Mouse (Mus musculus) lung, postnatal 25 days (tissue): ENCODE data around the gene Ociad1.
"Not testable (repeated sequence)": the region's sequence is repeated elsewhere in the genome, so short reads cannot be mapped to it uniquely, and the experiment has no call there.

Experiments
- DNase-seq: peaks from one replicate; pipeline ENCODE4 v3.0.0; 2022; ENCODE audit warnings: low spot score

Ociad1 gene

DNA sequence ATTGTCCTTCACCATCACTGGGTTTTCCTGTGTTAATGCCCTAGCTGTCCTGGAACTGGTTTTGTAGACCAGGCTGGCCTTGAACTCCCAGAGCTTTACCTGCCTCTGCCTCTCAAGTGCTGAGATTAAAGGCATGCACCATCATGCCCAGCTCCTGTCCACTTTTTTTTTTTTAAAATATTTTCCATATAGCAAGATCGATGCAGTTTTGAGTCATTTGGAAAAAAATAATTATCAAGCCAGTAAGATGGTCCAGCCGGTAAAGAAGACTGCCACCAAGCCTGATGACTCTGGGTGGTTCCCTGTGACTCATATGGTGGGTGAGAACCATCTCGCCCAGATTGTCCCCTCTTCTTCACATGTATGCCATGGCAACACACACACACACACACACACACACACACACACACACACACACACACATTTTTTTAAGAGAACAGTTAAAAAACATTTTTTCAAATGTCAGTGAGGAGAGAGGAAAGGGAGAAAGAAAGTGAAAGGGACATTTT lies 7.1 kb upstream of the Ociad1 start:
- no peak for DNase-seq

DNA sequence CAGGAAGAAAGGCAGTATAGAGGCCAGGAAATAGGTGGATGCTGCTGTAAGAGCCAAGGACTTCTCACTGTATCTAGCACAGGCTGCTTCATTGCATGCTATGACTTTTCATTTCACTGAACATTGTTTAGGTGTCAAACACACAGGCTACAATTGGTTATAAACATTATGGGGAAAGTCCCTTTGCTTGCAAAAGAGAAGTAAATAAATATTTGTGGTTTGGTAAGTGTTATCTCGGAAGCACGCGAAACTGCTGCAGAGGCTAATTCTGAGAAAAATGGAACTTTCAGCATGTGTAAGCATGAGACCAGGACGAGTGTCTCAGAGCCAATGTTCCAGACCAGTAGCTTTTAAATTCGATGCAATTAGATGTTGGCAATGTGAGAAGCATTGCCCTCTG lies 6.0 kb upstream of the Ociad1 start:
- no peak for DNase-seq

- no peak for DNase-seq
Measured at GRCm38 (mm10) chr5:73289900-73290299, 2.7 kb upstream of the Ociad1 start.

GRCm38 (mm10) chr5:73293458-73293827 lies 859 bp downstream of the Ociad1 start:
- no peak for DNase-seq

DNA sequence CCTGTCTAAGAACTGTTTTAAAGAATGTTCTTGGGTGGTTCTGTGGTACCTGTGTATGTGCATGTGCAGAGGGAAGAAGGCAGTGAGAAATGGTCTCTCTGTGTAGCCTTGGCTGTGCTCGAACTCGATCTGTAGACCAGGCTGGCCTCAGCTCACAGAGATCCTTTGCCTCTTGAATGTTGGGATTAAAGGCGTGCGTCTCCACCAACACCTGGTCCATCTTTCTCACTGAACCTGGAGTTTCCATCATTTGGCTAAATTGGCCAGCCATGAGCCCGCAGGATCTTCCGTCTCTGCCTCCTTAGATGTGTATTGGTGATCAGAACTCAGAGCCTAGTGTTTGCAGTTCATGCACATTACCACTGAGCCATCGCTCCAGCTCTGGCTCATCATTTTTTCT lies 2.4 kb downstream of the Ociad1 start:
- DNase-seq, result no peak

DNA sequence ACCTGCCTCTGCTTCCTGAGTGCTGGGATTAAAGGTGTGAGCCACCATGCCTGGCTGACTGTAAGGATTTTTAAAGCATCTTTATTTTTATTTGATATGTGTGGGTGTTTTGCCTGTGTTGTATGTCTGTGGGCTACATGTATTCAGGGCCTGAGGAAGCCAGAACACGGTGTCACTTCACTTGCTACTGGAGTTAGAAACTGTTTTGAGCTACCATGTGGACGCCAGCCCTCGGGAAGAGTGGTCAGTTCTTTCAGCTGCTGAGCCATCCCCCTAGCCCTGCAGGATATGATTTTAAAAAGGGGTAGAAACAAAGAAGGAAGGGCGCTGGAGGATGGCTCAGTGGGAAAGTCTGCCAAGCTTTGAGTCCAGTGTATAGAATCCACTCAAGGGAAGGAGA lies 3.3 kb downstream of the Ociad1 start:
- DNase-seq, result no peak

GRCm38 (mm10) chr5:73301601-73302307 lies 9.2 kb downstream of the Ociad1 start:
- DNase-seq, result no peak

DNA sequence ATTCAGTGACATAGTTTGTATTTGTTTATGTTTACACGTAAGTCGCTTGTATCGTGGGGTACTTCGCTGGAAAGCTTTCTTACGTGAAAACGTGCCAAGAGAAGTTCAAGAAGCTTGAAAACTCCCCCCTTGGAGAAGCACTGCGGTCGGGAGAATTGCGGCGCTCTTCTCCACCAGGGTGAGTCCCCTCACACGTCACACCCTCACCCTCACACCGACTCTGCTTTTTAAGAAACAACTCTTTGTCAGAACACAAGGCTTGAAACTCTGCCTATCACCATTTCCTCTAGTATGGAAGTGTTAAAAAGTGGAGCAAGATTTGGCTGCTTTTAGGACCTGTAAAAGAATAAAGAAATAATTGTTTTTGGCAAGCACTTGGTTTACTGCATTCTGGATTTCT lies 11.9 kb downstream of the Ociad1 start:
- DNase-seq, result no peak

- no peak for DNase-seq
Measured at GRCm38 (mm10) chr5:73306486-73306885, 13.9 kb downstream of the Ociad1 start.

DNA sequence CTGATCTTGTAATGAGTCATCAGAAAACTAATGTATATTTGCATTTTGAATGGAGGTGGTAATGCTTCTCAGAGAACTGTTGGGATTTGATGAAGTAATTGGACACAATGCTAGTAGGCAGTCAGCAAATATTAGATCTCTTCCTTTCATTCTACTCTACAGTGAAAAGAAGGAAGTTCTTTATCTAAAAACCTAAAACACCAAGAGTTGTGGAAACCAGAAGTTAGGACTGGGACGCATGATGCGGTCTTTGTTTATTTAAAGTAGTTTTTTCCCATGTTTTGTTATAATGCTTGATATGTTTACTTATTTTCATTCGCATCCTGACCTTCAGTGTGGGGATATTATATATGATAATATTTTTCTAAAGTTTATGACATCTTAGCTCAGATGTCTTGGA lies 14.7 kb downstream of the Ociad1 start:
- no peak for DNase-seq

- DNase-seq, result no peak
Measured at GRCm38 (mm10) chr5:73309496-73309895, 16.9 kb downstream of the Ociad1 start.

DNA sequence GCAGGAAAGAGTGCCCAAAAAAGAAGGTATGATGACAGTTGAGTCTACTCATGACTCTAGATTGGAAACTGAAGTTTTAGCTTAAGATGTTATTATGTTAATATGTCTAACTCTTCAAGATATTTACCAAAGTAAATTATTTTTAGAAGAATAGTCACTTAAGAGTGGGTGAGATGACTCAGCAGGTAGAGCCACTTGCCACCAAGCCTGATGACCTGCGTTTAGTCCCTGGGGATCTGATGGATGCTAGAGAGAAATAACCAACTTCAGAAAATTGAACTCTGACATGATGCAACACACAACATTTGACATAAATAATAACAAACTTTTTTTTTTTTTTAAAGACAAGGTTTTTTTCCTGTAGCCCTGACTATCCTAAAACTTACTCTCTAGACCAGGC lies 17.8 kb downstream of the Ociad1 start:
- no peak for DNase-seq

DNA sequence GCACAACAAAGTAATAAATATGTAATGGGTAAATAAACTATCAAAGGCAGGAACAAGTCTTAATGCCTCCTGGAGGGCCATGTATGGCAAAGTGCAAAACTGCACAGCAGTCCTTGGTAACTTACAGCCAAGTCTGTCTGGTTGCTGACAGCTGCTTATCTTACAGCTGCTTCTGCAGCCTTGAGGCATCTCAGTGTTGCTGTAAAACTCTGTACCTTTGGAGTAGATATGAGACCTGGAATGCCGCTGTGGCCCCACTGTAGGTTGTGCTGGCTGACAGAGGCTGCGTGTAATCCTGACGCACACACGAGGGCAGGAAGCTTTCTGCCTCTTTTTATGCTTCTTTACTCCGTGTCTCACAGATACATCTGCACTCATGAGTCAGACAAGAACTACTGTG lies 18.9 kb downstream of the Ociad1 start:
- DNase-seq, result no peak

DNA sequence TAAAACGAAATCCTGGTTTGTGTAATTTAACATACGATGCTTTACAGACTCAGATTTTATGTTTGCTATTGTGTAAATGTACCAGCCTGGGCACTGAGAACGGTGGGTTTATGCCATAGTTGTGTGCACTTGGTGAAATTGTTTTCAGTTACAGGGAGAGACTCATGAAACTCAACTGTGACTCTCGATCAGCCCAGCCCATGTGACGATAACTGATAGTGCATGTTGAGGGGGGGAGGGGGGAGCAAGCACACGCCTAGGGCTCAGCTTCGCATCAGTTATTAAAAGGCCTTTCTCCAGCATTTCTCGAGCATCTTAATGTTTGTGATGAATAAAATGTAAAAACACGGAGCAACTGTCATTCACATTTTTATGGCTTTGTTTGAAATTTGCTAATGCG lies 21.0 kb downstream of the Ociad1 start:
- no peak for DNase-seq

DNA sequence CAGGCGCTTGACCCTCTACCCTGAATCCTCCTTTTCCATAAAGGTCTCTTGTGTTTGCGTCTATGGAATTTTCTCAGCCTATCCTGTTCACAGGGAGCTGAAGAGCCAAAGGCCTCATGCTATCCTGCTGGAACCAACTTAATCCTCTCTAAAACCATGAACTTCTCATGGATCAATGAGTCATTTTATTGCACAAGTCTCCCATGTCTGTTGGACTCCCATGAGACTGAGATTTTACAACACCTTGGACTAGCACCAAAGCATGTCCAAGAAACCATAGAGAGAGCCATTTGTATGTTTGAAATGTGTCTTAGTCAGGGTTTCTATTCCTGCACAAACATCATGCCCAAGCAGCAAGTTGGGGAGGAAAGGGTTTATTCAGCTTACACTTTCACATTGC lies 22.1 kb downstream of the Ociad1 start:
- DNase-seq, result no peak

- no peak for DNase-seq
Measured at GRCm38 (mm10) chr5:73319306-73319705, 26.7 kb downstream of the Ociad1 start.

- DNase-seq, result not testable (repeated sequence)
Measured at GRCm38 (mm10) chr5:73322684-73323083, 30.1 kb downstream of the Ociad1 start.

DNA sequence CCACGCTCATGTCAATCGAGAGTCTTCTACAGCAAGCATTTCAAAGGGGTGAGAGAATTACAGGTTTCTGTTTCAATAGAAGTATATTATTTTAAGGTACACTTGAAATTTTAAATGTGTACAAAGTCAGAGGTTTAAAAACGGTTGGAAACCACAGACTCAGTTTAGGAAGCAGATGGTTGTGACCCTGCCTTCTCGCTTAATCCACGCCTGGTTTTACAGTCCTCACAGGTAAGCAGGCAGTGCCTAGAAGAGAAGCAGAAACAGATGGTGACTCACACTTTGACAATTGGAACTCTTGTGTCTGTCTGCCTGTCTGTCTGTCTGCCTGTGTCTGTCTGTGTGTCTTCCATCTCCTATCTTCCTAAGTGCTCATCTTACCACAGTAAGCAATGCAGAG lies 31.0 kb downstream of the Ociad1 start:
- DNase-seq, result no peak

DNA sequence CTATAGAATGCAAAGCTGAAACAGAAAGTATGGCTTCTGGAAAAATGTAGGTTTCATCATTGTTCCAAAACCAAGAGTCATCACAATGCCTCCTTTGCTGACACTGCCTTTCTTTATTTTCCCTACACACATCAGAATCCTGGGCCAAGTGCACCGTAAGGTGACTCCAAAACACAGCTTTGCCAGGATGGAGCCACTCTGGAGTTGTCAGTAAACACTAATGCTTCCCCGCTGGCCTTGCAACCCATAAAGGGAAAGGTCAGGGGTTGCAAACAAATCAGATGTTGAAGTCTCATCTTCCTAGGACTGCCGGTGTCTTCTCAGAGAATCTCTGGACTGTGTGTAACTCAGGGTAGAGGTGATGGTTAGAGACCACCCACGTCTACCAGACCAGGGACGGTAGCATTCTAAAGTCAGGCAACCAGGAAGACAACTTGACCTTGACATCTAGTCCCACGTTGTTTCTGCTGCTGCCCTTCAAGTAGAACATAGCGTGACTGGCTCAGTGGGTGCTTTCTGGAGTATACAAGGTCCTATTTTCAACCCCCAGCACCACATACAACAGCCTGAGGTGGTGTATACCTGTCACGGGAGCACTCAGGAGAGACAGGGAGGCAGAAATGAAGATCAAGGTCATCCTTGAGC lies 32.1 kb downstream of the Ociad1 start:
- no peak for DNase-seq

- DNase-seq, result peak; percentile 11
Measured at GRCm38 (mm10) chr5:73331002-73331401, 38.4 kb downstream of the Ociad1 start.

- DNase-seq, result peak; percentile 24
Measured at GRCm38 (mm10) chr5:73336448-73336847, 43.9 kb downstream of the Ociad1 start.

DNA sequence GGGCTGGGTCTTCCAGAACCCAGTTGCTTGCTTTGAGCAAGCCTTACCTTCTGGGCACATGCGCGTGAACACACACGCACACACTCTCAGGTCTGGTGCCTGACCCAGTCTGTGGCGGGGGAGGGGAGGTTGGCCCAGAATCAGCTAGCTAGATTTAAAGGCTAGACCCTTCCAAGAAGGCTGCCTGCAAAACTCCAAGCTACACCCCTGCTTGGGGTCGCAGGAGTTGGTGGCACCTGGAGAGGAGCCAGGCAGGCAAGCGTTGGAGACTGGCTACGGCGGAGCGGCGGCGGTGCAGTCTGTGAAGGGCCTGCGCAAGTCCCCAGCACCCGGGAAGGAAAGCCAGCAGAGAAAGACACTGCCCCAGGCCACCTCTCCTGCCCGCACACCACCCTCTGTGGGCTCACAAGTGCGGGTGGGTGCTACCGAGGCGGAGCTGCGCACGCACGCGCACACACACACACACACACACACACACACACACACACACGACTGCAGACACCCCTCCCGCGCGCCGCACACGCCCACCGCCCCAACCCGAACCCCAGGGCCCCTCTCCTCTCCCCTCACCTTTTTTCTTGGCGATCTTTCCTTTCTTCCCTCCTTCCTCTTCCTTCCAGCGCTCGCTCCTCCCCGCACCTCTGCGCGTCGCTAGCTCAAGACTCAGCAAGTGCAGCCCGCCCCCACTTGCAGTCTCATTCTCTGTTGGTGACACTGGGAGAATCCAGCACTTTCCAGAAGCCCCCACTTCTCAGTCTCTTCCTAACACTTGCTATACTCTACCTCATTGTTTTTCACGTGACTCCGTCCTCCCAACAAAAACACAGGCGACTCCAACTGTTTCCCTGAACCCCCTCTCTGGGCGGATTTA lies 45.6 kb downstream of the Ociad1 start:
- DNase-seq, result no peak

DNA sequence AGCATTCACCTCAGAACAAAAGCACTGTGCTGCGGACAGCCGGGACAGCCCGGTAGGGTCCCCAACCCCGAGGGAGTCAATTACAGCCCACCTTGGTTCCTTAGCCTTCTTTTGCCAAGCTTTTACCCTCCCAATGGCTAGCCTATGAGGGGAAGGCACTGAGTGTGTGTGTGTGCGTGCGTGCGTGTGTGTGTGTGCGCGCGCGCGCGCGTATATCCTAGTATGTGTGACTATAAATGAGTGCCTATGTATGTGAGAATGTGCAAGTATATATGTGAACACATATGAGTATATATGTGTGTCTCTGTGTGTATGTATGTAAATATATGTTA lies 46.2 kb downstream of the Ociad1 start:
- DNase-seq, result no peak
